ENCODE assay signal across 12 mouse cellular contexts in the genomic region with DNA sequence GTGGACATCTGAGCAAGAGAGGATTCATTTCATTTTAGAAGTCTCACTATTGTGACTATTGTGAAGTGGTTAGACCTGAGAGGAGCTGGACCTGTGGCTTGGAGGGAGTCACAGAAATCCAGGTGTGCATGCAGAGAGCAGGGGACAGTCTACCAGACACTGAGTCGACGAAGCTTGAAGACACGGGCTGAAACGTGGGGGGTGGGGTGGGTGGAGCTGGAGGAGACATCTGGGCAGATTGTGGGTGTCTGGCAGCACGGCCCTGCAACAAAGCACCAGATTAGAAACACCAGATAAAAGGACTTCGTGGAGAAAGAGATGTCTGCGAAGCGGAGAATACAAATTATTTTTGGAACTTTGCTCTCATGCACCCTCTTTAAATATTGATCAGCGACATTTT.
"Had no signal": no experiment of that assay in that cellular context is flagged by ENCODE, and none has a peak within 500 bp of the region (broad histone marks: within the 10 kb centered on the region; RNA-seq: fewer than 3 reads in every experiment).

No protein-coding gene starts in this region.

- H3K4me1 ChIP-seq: liver, embryonic 15.5 days had no signal

- H3K9me3 ChIP-seq: kidney, embryonic 15.5 days; limb, embryonic 10.5 days; liver, embryonic 15.5 days had no signal

- DNase-seq: kidney, adult 2 months; kidney, postnatal 14 days; lung, adult 2 months; lung, postnatal 36 days; right cerebral cortex, adult 18-20 months; right cerebral cortex, postnatal 25 days had no signal

- H3K4me3 ChIP-seq: kidney, embryonic 15.5 days; left cerebral cortex, adult 2 months; limb, embryonic 10.5 days; liver, embryonic 15.5 days had no signal

- H3K27ac ChIP-seq: kidney, embryonic 15.5 days; left cerebral cortex, adult 2 months; limb, embryonic 10.5 days; liver, embryonic 15.5 days had no signal

- H3K9ac ChIP-seq: kidney, embryonic 15.5 days; liver, embryonic 15.5 days had no signal

- H3K4me2 ChIP-seq: kidney, embryonic 15.5 days; liver, embryonic 11.5 days; liver, embryonic 15.5 days had no signal

- ATAC-seq: lung, postnatal 0 days had no signal

- H3K36me3 ChIP-seq: kidney, embryonic 15.5 days; limb, embryonic 10.5 days; liver, embryonic 15.5 days had no signal
